Mouse (Mus musculus): ENCODE measurements around the gene Fnbp1l. TPM values are rescaled to one million over a fixed set of nuclear protein-coding genes. Genes with fewer than 3 reads are reported as not detected.

The Fnbp1l gene
- polyA plus RNA-seq, 1 experiment from 2014 or later = 52.9 TPM

GRCm38 (mm10) chr3:122512725-122513375, 106.7 kb downstream of the Fnbp1l start:
- H3K4me1 ChIP-seq (replicated peaks; ENCODE audit: control insufficient read depth, insufficient read depth, low read length) = peaks cover 24% of the 10 kb centered on the region
- H3K27ac ChIP-seq (ENCODE audit: low read depth) = peak overlapping the region; percentile 82
- no peak for DNase-seq (ENCODE audit: low spot score)
- WGBS = 83% methylated on average over 16 of the region's 16 CpGs
- H3K4me2 ChIP-seq (ENCODE audit: low read length) = peak overlapping the region; percentile 33
- H3K9ac ChIP-seq (ENCODE audit: low read length) = no peak overlapping the region
- no peaks in the 10 kb centered on the region for H3K9me3 ChIP-seq (ENCODE audit: control insufficient read depth, low read length)
- no peaks in the 10 kb centered on the region for H3K27me3 ChIP-seq (replicated peaks; ENCODE audit: control insufficient read depth, insufficient read depth, low read length)
- ATAC-seq (replicated peaks; ENCODE audit: low FRiP score, low TSS enrichment, low read depth) = peak; percentile 63
- H3K4me3 ChIP-seq (ENCODE audit: low read depth, low read length) = peak overlapping the region; percentile 13; the same call in 1 of the 2 replicates
- peaks cover 11% of the 10 kb centered on the region; the same call in 1 of the 2 replicates for H3K36me3 ChIP-seq (ENCODE audit: control insufficient read depth, insufficient read depth, low read length)

GRCm38 (mm10) chr3:122511721-122512619, 107.5 kb downstream of the Fnbp1l start:
- H3K4me3 ChIP-seq (ENCODE audit: low read depth, low read length) = peak overlapping the region; percentile 13; the same call in 1 of the 2 replicates
- peak overlapping the region; percentile 33 for H3K4me2 ChIP-seq (ENCODE audit: low read length)
- H3K36me3 ChIP-seq (ENCODE audit: control insufficient read depth, insufficient read depth, low read length) = peaks cover 11% of the 10 kb centered on the region; the same call in 1 of the 2 replicates
- no peak overlapping the region for H3K9ac ChIP-seq (ENCODE audit: low read length)
- no peaks in the 10 kb centered on the region for H3K27me3 ChIP-seq (replicated peaks; ENCODE audit: control insufficient read depth, insufficient read depth, low read length)
- 79% methylated on average over 14 of the region's 14 CpGs for WGBS
- no peaks in the 10 kb centered on the region for H3K9me3 ChIP-seq (ENCODE audit: control insufficient read depth, low read length)
- peak overlapping the region; percentile 82 for H3K27ac ChIP-seq (ENCODE audit: low read depth)
- ATAC-seq (replicated peaks; ENCODE audit: low FRiP score, low TSS enrichment, low read depth) (peak; percentile 61), DNase-seq (ENCODE audit: low spot score) (no peak)
- peaks cover 26% of the 10 kb centered on the region for H3K4me1 ChIP-seq (replicated peaks; ENCODE audit: control insufficient read depth, insufficient read depth, low read length)

- peaks cover 7% of the 10 kb centered on the region; the same call in 1 of the 2 replicates for H3K36me3 ChIP-seq (ENCODE audit: control insufficient read depth, insufficient read depth, low read length)
- H3K4me2 ChIP-seq (ENCODE audit: low read length) = 0 out of 2 replicates have a peak overlapping the region, but pooled peaks have one; percentile 14
- DNase-seq (ENCODE audit: low spot score) (no peak), ATAC-seq (replicated peaks; ENCODE audit: low FRiP score, low TSS enrichment, low read depth) (0 out of 2 replicates have a peak, but pooled peaks have one; percentile 21)
- H3K9me3 ChIP-seq (ENCODE audit: control insufficient read depth, low read length) = no peaks in the 10 kb centered on the region
- H3K9ac ChIP-seq (ENCODE audit: low read length) = no peak overlapping the region
- H3K27me3 ChIP-seq (replicated peaks; ENCODE audit: control insufficient read depth, insufficient read depth, low read length) = no peaks in the 10 kb centered on the region
- H3K4me1 ChIP-seq (replicated peaks; ENCODE audit: control insufficient read depth, insufficient read depth, low read length) = peaks cover 32% of the 10 kb centered on the region
- no peak overlapping the region for H3K4me3 ChIP-seq (ENCODE audit: low read depth, low read length)
- H3K27ac ChIP-seq (ENCODE audit: low read depth) = peak overlapping the region; percentile 82
- WGBS = 64% methylated on average over 10 of the region's 10 CpGs
These were observed 108.6 kb downstream of the Fnbp1l start for GRCm38 (mm10) chr3:122510932-122511331.

- no peaks in the 10 kb centered on the region for H3K9me3 ChIP-seq (ENCODE audit: control insufficient read depth, low read length)
- 70% methylated on average over 14 of the region's 14 CpGs for WGBS
- peak overlapping the region; percentile 55 for H3K27ac ChIP-seq (ENCODE audit: low read depth)
- peaks cover 7% of the 10 kb centered on the region; the same call in 1 of the 2 replicates for H3K36me3 ChIP-seq (ENCODE audit: control insufficient read depth, insufficient read depth, low read length)
- H3K4me3 ChIP-seq (ENCODE audit: low read depth, low read length) = no peak overlapping the region
- H3K9ac ChIP-seq (ENCODE audit: low read length) = no peak overlapping the region
- H3K27me3 ChIP-seq (replicated peaks; ENCODE audit: control insufficient read depth, insufficient read depth, low read length) = no peaks in the 10 kb centered on the region
- no peak overlapping the region for H3K4me2 ChIP-seq (ENCODE audit: low read length)
- ATAC-seq (replicated peaks; ENCODE audit: low FRiP score, low TSS enrichment, low read depth) (no peak), DNase-seq (ENCODE audit: low spot score) (no peak)
- peaks cover 27% of the 10 kb centered on the region for H3K4me1 ChIP-seq (replicated peaks; ENCODE audit: control insufficient read depth, insufficient read depth, low read length)
These were observed 109.2 kb downstream of the Fnbp1l start for GRCm38 (mm10) chr3:122510240-122510750.

GRCm38 (mm10) chr3:122509534-122510239, 109.8 kb downstream of the Fnbp1l start:
- Histone ChIP-seq H3K4me2 (ENCODE audit: low read length) (no peak overlapping the region), H3K4me3 (ENCODE audit: low read depth, low read length) (no peak overlapping the region), H3K4me1 (replicated peaks; ENCODE audit: control insufficient read depth, insufficient read depth, low read length) (peaks cover 29% of the 10 kb centered on the region), H3K27me3 (replicated peaks; ENCODE audit: control insufficient read depth, insufficient read depth, low read length) (no peaks in the 10 kb centered on the region), H3K9me3 (ENCODE audit: control insufficient read depth, low read length) (no peaks in the 10 kb centered on the region), H3K27ac (ENCODE audit: low read depth) (peak overlapping the region; percentile 36; the same call in 1 of the 2 replicates), H3K36me3 (ENCODE audit: control insufficient read depth, insufficient read depth, low read length) (peaks cover 7% of the 10 kb centered on the region; the same call in 1 of the 2 replicates), H3K9ac (ENCODE audit: low read length) (no peak overlapping the region)
- ATAC-seq (replicated peaks; ENCODE audit: low FRiP score, low TSS enrichment, low read depth) (no peak), DNase-seq (ENCODE audit: low spot score) (no peak)
- WGBS = 42% methylated on average over 11 of the region's 11 CpGs

- H3K4me3 ChIP-seq (ENCODE audit: low read depth, low read length) = no peak overlapping the region
- H3K4me2 ChIP-seq (ENCODE audit: low read length) = no peak overlapping the region
- DNase-seq (ENCODE audit: low spot score) = peak; percentile 83
- no peaks in the 10 kb centered on the region for H3K9me3 ChIP-seq (ENCODE audit: control insufficient read depth, low read length)
- H3K4me1 ChIP-seq (replicated peaks; ENCODE audit: control insufficient read depth, insufficient read depth, low read length) = peaks cover 34% of the 10 kb centered on the region
- H3K27ac ChIP-seq (ENCODE audit: low read depth) = peak overlapping the region; percentile 36; the same call in 1 of the 2 replicates
- H3K36me3 ChIP-seq (ENCODE audit: control insufficient read depth, insufficient read depth, low read length) = peaks cover 7% of the 10 kb centered on the region; the same call in 1 of the 2 replicates
- no peak for ATAC-seq (replicated peaks; ENCODE audit: low FRiP score, low TSS enrichment, low read depth)
- 32% methylated on average over 5 of the region's 5 CpGs for WGBS
- H3K9ac ChIP-seq (ENCODE audit: low read length) = no peak overlapping the region
- H3K27me3 ChIP-seq (replicated peaks; ENCODE audit: control insufficient read depth, insufficient read depth, low read length) = no peaks in the 10 kb centered on the region
These were observed 110.4 kb downstream of the Fnbp1l start for GRCm38 (mm10) chr3:122509084-122509483.

GRCm38 (mm10) chr3:122507826-122508225, 111.7 kb downstream of the Fnbp1l start:
- WGBS = 96% methylated on average over 14 of the region's 14 CpGs
- ATAC-seq (replicated peaks; ENCODE audit: low FRiP score, low TSS enrichment, low read depth) (no peak), DNase-seq (ENCODE audit: low spot score) (no peak)
- no peak overlapping the region for H3K27ac ChIP-seq (ENCODE audit: low read depth)
- no peaks in the 10 kb centered on the region for H3K27me3 ChIP-seq (replicated peaks; ENCODE audit: control insufficient read depth, insufficient read depth, low read length)
- H3K4me1 ChIP-seq (replicated peaks; ENCODE audit: control insufficient read depth, insufficient read depth, low read length) = peaks cover 34% of the 10 kb centered on the region
- H3K4me2 ChIP-seq (ENCODE audit: low read length) = no peak overlapping the region
- no peaks in the 10 kb centered on the region for H3K9me3 ChIP-seq (ENCODE audit: control insufficient read depth, low read length)
- no peak overlapping the region for H3K9ac ChIP-seq (ENCODE audit: low read length)
- H3K36me3 ChIP-seq (ENCODE audit: control insufficient read depth, insufficient read depth, low read length) = peaks cover 5% of the 10 kb centered on the region; the same call in 1 of the 2 replicates
- no peak overlapping the region for H3K4me3 ChIP-seq (ENCODE audit: low read depth, low read length)
